Mouse (Mus musculus) ES-Bruce4 (cell line): ENCODE data around the gene Txndc11. TPM values are rescaled to one million over a fixed set of nuclear protein-coding genes. Genes with fewer than 3 reads are reported as not detected.

ENCODE experiments used
- H3K27ac ChIP-seq: 2 replicates; pipeline ENCODE4 v1.5.1; 2012; ENCODE audit warnings: low read length, inconsistent platforms; ENCODE audit not compliant: insufficient read depth
- H3K27me3 ChIP-seq: 2 replicates; pipeline ENCODE4 v1.6.1; 2012; ENCODE audit warnings: mild to moderate bottlenecking, low read length, inconsistent platforms; ENCODE audit not compliant: control insufficient read depth, poor library complexity, insufficient read depth, severe bottlenecking
- H3K36me3 ChIP-seq: 2 replicates; pipeline ENCODE4 v1.6.1; 2012; ENCODE audit warnings: inconsistent platforms, mild to moderate bottlenecking, low read length, moderate library complexity; ENCODE audit not compliant: control insufficient read depth, poor library complexity, insufficient read depth, severe bottlenecking
- H3K4me1 ChIP-seq: one replicate; pipeline ENCODE4 v1.8.1; 2011; ENCODE audit warnings: low read length; ENCODE audit not compliant: control insufficient read depth, insufficient read depth
- H3K4me3 ChIP-seq: 2 replicates; pipeline ENCODE4 v1.5.1; 2011; ENCODE audit warnings: low read depth, mild to moderate bottlenecking, low read length
- H3K9ac ChIP-seq: 2 replicates; pipeline ENCODE4 v1.6.1; 2012; ENCODE audit warnings: low read depth, mild to moderate bottlenecking, inconsistent platforms; ENCODE audit not compliant: poor library complexity, severe bottlenecking
- H3K9me3 ChIP-seq: replicated peaks from 2 replicates; pipeline ENCODE4 v1.6.1; 2012; ENCODE audit warnings: mild to moderate bottlenecking, low read length, inconsistent platforms; ENCODE audit not compliant: control insufficient read depth, poor library complexity, insufficient read depth, severe bottlenecking
- CTCF ChIP-seq: IDR thresholded peaks from one replicate; pipeline ENCODE4 v1.8.1; 2011; ENCODE audit warnings: low read depth, low read length
- EP300 ChIP-seq: IDR thresholded peaks from 2 replicates; pipeline ENCODE4 v1.6.1; 2011; ENCODE audit warnings: low read depth, low read length; ENCODE audit not compliant: insufficient read depth
- POLR2A ChIP-seq: IDR thresholded peaks from one replicate; pipeline ENCODE4 v1.8.1; 2011; ENCODE audit warnings: low read length; ENCODE audit not compliant: insufficient read depth
- polyA plus RNA-seq: library from polyadenylated mRNA; stranded (reverse); fragments of >200 nt; gene quantifications from 2 replicates; pipeline ENCODE4 v1.2.4, GENCODE M21; 2011; ENCODE audit warnings: low read depth; ENCODE audit not compliant: missing spikeins, insufficient read depth, insufficient read length

Txndc11 gene
- polyA plus RNA-seq, 1 experiment: 21.1 TPM

DNA sequence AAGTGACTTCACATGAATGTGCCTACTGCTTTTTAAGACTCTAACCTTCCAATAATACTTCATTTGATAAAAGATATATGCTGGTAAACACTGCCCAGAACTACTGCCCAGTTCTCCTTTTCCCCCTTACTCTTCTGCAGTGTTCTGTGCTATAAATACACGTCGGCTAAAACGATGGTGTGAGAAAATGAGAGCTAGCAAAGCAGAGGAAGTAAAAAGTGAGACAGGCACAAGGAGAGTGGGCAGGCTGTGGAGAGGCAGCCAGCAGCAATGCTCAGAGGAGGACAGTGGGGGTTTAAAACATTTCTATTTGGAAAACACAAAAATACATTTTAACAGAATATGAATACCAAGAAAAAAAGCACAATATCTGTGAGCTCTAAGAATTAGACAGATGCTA, 41.9 kb downstream of the Txndc11 start:
- Histone ChIP-seq H3K4me3 (no peak overlapping the region), H3K9ac (no peak overlapping the region), H3K4me1 (no peaks in the 10 kb centered on the region), H3K36me3 (peaks cover 13% of the 10 kb centered on the region; the same call in 1 of the 2 replicates), H3K9me3 (no peaks in the 10 kb centered on the region), H3K27ac (no peak overlapping the region), H3K27me3 (no peaks in the 10 kb centered on the region)
- TF ChIP-seq EP300 (no peak), POLR2A (no peak)

DNA sequence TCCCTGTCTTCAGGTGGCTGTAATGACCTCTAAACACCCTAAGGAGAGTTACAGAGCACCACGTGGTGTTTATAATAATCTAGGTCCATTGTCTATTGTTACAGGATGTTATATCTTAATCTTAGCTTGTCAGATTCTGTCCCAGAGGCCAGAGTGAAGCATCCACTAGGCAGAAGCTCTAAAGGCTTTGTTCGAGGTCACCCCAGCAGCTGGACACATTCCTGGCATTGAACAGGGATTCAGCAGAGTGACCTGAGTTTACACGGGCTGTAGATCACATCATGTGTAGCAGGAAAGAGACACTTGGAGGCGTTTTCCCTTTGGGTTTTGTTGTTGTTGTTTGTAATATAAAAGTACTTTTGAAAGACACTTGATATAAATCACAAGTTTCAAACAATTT, 42.4 kb downstream of the Txndc11 start:
- Histone ChIP-seq H3K4me3 (no peak overlapping the region), H3K4me1 (no peaks in the 10 kb centered on the region), H3K27ac (no peak overlapping the region), H3K36me3 (peaks cover 13% of the 10 kb centered on the region; the same call in 1 of the 2 replicates), H3K27me3 (no peaks in the 10 kb centered on the region), H3K9me3 (no peaks in the 10 kb centered on the region), H3K9ac (no peak overlapping the region)
- no peak for TF ChIP-seq EP300
- no peak for TF ChIP-seq CTCF
- no peak for TF ChIP-seq POLR2A

DNA sequence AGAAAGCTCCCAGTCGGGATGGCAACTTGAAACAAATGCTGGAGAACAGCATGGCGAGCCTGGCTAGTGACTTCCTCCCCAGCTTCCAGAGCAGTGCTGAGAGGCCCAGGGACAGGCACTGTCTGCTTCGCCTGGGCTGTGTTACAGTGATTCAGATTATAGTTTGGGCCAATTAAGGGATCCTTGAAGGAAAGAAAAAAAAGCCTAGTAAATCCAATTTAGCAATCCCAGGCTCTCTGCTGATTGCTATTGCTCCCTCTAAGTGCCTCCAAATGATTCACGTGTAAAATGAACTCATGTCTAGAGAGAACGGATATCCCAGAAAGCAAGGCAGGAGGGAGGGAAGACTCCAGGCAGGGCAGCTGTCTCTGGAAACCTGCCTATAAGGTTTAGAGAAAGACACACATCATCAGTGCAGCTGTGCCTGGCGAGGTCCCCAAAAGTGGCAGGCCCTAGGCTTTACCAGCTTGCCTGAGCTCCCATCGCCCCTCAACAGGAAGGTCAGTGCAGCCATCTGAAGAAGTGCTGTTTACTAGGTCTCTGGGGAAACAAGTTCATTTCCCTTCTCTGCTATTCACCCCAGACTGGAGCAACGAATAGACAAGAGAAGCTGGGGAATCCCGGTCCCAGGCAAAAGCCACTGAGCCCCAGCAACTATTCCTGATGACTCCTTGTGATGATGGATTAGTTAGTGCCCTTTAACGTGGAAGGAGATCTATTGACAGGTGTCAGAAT, 43.4 kb downstream of the Txndc11 start:
- Histone ChIP-seq H3K27me3 (no peaks in the 10 kb centered on the region), H3K36me3 (peaks cover 13% of the 10 kb centered on the region; the same call in 1 of the 2 replicates), H3K4me1 (no peaks in the 10 kb centered on the region), H3K9me3 (no peaks in the 10 kb centered on the region), H3K4me3 (no peak overlapping the region), H3K9ac (no peak overlapping the region), H3K27ac (no peak overlapping the region)
- TF ChIP-seq EP300: no peak
- no peak for TF ChIP-seq POLR2A
- no peak for TF ChIP-seq CTCF

DNA sequence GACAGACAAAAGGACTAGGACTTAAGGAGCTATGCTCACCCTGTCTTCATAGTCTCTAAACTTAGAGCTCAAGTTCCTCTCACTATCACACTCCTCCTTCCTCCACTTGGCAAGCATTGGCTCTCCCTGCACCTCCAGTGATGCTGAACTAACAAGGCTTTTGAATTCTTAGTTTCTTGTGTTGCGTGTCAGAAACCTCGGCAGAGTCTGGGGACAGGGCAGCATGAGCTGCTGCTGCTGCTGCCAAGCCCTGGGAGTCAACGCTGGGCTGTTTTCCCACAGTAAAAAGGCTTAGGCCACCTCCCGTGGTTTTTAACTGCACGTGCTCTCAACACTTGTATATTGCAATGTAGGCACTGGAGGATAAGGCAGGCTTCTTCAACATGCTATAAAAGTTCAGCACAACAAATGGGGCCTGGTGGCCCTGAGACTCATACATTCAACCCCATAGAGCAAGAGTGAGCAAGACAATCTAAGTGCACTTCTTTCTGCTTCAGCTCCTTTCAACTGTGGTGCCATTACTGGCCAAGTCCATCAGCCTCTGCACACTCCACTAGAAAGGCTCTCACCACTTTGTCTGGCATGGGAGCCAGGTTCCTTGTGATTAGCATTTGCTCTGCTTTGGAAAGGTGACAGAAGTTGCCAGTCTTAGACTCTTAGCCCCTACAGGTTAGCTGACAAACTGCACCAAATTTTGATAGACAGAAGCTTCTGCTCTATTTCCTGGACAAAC, 47.4 kb downstream of the Txndc11 start:
- Histone ChIP-seq H3K36me3 (peaks cover 19% of the 10 kb centered on the region), H3K27me3 (no peaks in the 10 kb centered on the region), H3K9me3 (no peaks in the 10 kb centered on the region), H3K4me3 (no peak overlapping the region), H3K27ac (no peak overlapping the region), H3K9ac (no peak overlapping the region), H3K4me1 (no peaks in the 10 kb centered on the region)
- TF ChIP-seq POLR2A (no peak), EP300 (no peak), CTCF (no peak)

DNA sequence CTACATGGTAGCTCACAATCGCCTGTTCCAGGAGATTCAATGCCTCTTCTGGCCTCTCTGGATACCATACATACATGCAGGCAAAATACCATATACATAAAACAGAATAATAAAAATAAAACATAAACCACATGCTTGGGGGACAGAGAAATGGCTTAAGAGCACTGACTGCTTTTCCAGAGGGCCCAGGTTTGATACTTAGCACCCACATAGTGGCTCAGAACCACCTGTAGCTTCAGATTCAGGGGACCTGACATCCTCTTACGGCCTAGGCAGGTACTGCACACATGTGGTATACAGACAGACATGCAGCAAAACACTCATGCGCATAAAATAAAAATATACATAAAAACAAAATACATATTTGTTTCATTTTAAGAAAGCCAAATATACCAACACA, 48.2 kb downstream of the Txndc11 start:
- no peak overlapping the region for H3K27ac ChIP-seq
- H3K9ac ChIP-seq: no peak overlapping the region
- H3K9me3 ChIP-seq: no peaks in the 10 kb centered on the region
- H3K4me1 ChIP-seq: no peaks in the 10 kb centered on the region
- H3K4me3 ChIP-seq: no peak overlapping the region
- H3K27me3 ChIP-seq: no peaks in the 10 kb centered on the region
- TF ChIP-seq POLR2A: no peak
- TF ChIP-seq CTCF: no peak
- TF ChIP-seq EP300: no peak
- peaks cover 17% of the 10 kb centered on the region for H3K36me3 ChIP-seq

DNA sequence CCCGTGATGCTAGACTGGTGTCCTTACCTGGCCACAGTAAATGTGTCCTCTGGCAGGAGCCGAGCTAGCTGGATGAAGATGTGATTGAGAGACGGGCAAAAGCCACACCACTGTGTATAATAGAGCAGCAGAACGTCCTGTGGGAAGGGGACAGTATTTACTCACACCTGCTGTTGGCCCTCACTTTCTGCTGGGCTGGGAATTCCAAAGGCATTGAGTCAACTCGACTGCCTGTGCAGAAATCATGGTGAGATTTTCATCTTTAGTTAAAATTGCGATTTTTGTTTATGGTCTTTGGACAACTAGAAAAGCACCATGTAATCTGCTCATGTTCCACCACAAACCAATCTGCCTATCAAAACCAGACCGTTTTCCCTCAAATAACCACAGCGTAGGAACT, 50.3 kb downstream of the Txndc11 start:
- no peaks in the 10 kb centered on the region for H3K4me1 ChIP-seq
- H3K36me3 ChIP-seq: peaks cover 9% of the 10 kb centered on the region
- no peak overlapping the region for H3K27ac ChIP-seq
- H3K4me3 ChIP-seq: no peak overlapping the region
- no peaks in the 10 kb centered on the region for H3K27me3 ChIP-seq
- H3K9me3 ChIP-seq: no peaks in the 10 kb centered on the region
- no peak overlapping the region for H3K9ac ChIP-seq
- TF ChIP-seq EP300 (no peak), CTCF (no peak), POLR2A (no peak)
